Mouse (Mus musculus): ENCODE data around the gene Sit1. TPM values are rescaled to one million over a fixed set of nuclear protein-coding genes. Genes with fewer than 3 reads are reported as not detected.

Sit1 gene
- total RNA-seq (2023): not detected

GRCm38 (mm10) chr4:43483535-43484091 is at the start of gene Sit1:
Gene Sit1, minus strand, starts transcription at chr4:43483734.

GRCm38 (mm10) chr4:43506536-43507185 is 23.1 kb upstream of the Sit1 start, which contains the start of gene Car9:
Gene Car9, plus strand, starts transcription at chr4:43506966.

GRCm38 (mm10) chr4:43499407-43500333 is 16.1 kb upstream of the Sit1 start, which contains the start of gene Arhgef39:
Gene Arhgef39, minus strand, starts transcription at chr4:43499695.

GRCm38 (mm10) chr4:43492821-43493185 is 9.3 kb upstream of the Sit1 start, which contains the start of gene Ccdc107:
Gene Ccdc107, plus strand, starts transcription at chr4:43492900.

GRCm38 (mm10) chr4:43454041-43454836 is 29.3 kb downstream of the Sit1 start, which contains the start of gene Cd72:
Gene Cd72, minus strand, starts transcription at chr4:43454628.

GRCm38 (mm10) chr4:43441639-43442038 is 41.9 kb downstream of the Sit1 start, which contains the start of gene Tesk1:
Gene Tesk1, plus strand, starts transcription at chr4:43441939.

Other genes starting within 250 kb of the Sit1 start
- gene Atp8b5, start 216.6 kb downstream of the Sit1 start, total RNA-seq (2023): not detected
- 1 to 10 TPM; 2.5 to 3.2 TPM for gene Rusc2, start 101.8 kb downstream of the Sit1 start, total RNA-seq (2023)
- not detected for gene Fam166b, start 54.6 kb downstream of the Sit1 start, total RNA-seq (2023)
- 1 to 10 TPM; 4.2 to 7.0 TPM for gene Tesk1, start 41.8 kb downstream of the Sit1 start, total RNA-seq (2023)
- 1 to 10 TPM; 3.0 to 5.0 TPM for gene Cd72, start 29.1 kb downstream of the Sit1 start, total RNA-seq (2023)
- gene Ccdc107, start 9.2 kb upstream of the Sit1 start, total RNA-seq (2023): 1 to 10 TPM; 4.0 to 7.5 TPM
- 10 to 100 TPM; 27.3 to 36.2 TPM for gene Arhgef39, start 16.0 kb upstream of the Sit1 start, total RNA-seq (2023)
- gene Car9, start 23.2 kb upstream of the Sit1 start, total RNA-seq (2023): 1 to 10 TPM; 1.1 to 1.2 TPM
- gene Tpm2, start 40.0 kb upstream of the Sit1 start, total RNA-seq (2023): 1 to 10 TPM; 1.8 TPM
- 10 to 100 TPM; 49.0 to 54.9 TPM for gene Creb3, start 78.6 kb upstream of the Sit1 start, total RNA-seq (2023)
- 100 to 1,000 TPM; 552 to 557 TPM for gene Tln1, start 79.0 kb upstream of the Sit1 start, total RNA-seq (2023)
- 10 to 100 TPM; 50.0 to 56.1 TPM for gene Rgp1, start 95.0 kb upstream of the Sit1 start, total RNA-seq (2023)
- 10 to 100 TPM; 30.8 to 30.9 TPM for gene Gba2, start 95.1 kb upstream of the Sit1 start, total RNA-seq (2023)
- not detected for gene Msmp, start 100.8 kb upstream of the Sit1 start, total RNA-seq (2023)
- under 1 TPM; 0.26 to 0.42 TPM for gene Npr2, start 148.2 kb upstream of the Sit1 start, total RNA-seq (2023)
- not detected for gene Spag8, start 169.9 kb upstream of the Sit1 start, total RNA-seq (2023)
- gene Hint2, start 172.7 kb upstream of the Sit1 start, total RNA-seq (2023): 10 to 100 TPM; 12.7 to 17.6 TPM
- gene Tmem8b, start 185.2 kb upstream of the Sit1 start, total RNA-seq (2023): under 1 TPM; 0.31 to 0.57 TPM
- under 1 TPM in 1 of 2 experiments, not detected in 1; 0.09 TPM for gene Fam221b, start 185.4 kb upstream of the Sit1 start, total RNA-seq (2023)
- not detected for gene Olfr70, start 217.1 kb upstream of the Sit1 start, total RNA-seq (2023)
- gene Olfr71, start 226.5 kb upstream of the Sit1 start, total RNA-seq (2023): not detected
- not detected for gene Hrct1, start 243.5 kb upstream of the Sit1 start, total RNA-seq (2023)
- not detected for gene Spaar, start 246.3 kb upstream of the Sit1 start, total RNA-seq (2023)

All from neutrophil, adult 83 days (primary cell).